Mouse (Mus musculus): ENCODE data around the gene Gm4631.
"Not testable (repeated sequence)": the region's sequence is repeated elsewhere in the genome, so short reads cannot be mapped to it uniquely, and the experiment has no call there.

The Gm4631 gene

DNA sequence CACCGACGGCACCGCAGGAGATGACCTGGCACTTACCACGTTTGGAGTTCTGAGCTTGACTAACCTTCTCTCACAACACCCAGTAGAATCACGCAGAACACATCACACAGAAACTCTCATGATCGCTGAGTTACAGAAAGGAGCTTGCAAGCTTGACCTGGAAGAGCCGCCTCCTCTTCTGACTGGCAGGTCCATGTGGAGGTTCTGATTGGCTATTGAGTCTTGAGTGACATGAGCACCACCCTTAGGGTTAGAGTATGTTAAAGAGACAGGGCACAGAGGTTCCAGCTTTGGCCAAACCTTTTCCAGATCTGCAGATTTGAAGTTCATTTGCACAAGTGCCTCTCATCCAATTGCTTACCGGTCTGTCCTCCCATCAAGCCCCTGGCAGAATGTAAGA is at the start of gene Gm4631:
TSS of gene Gm4631 (minus strand) at position 101 of the 400 bp plus-strand sequence.
- in situ Hi-C loops (cut with MboI): not testable (repeated sequence)

DNA sequence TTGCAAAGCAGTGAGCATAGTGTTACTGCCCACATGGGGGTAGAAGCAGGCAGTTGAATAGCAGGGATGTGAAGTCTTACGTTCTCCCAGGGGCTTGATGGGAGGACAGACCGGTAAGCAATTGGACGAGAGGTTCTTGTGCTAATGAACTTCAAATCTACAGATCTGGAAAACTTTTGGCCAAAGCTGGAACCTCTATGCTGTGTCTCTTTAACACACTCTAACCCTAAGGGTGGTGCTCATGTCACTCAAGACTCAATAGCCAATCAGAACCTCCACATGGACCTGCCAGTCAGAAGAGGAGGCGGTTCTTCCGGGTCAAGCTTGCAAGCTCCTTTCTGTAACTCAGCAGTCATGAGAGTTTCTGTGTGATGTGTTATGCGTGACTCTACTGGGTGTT is 34.1 kb upstream of the Gm4631 start, which contains the start of gene Zfp968:
TSS of gene Zfp968 (plus strand) at position 301 of the 400 bp plus-strand sequence.
- in situ Hi-C loops (cut with MboI): not testable (repeated sequence)

DNA sequence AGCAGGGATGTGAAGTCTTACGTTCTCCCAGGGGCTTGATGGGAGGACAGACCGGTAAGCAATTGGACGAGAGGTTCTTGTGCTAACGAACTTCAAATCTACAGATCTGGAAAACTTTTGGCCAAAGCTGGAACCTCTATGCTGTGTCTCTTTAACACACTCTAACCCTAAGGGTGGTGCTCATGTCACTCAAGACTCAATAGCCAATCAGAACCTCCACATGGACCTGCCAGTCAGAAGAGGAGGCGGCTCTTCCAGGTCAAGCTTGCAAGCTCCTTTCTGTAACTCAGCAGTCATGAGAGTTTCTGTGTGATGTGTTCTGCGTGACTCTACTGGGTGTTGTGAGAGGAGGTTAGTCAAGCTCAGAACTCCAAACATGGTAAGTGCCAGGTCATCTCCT is 63.2 kb downstream of the Gm4631 start, which contains the start of gene Gm14440:
TSS of gene Gm14440 (plus strand) at position 301 of the 400 bp plus-strand sequence.
- in situ Hi-C loops (cut with MboI): not testable (repeated sequence)

Measured in mature B cell (primary cell).